Mouse (Mus musculus): ENCODE data around the gene Mfng.

Mfng gene

GRCm38 (mm10) chr15:78773290-78773729 lies at the start of gene Mfng:
TSS of gene Mfng (minus strand) at chr15:78773475.
- DNase-seq, result peak in 1 of 2 experiments; percentile 10

GRCm38 (mm10) chr15:78816074-78816391 lies 42.8 kb upstream of the Mfng start:
- DNase-seq, result no peak

GRCm38 (mm10) chr15:78815314-78816073 lies 42.2 kb upstream of the Mfng start:
- DNase-seq, result no peak

- DNase-seq, result no peak
These were observed 40.3 kb upstream of the Mfng start for GRCm38 (mm10) chr15:78813603-78814002.

- DNase-seq, result no peak
These were observed 36.9 kb upstream of the Mfng start for GRCm38 (mm10) chr15:78810146-78810545.

- DNase-seq, result no peak
These were observed 36.5 kb upstream of the Mfng start for GRCm38 (mm10) chr15:78809739-78810138.

- DNase-seq, result no peak
These were observed 35.7 kb upstream of the Mfng start for GRCm38 (mm10) chr15:78808980-78809379.

- DNase-seq, result peak in 1 of 2 experiments; percentile 16
These were observed 33.9 kb upstream of the Mfng start for GRCm38 (mm10) chr15:78807141-78807540.

- no peak for DNase-seq
These were observed 33.3 kb upstream of the Mfng start for GRCm38 (mm10) chr15:78806614-78807013.

GRCm38 (mm10) chr15:78805351-78805750 lies 32.1 kb upstream of the Mfng start:
- DNase-seq, result no peak

- DNase-seq, result no peak
These were observed 31.1 kb upstream of the Mfng start for GRCm38 (mm10) chr15:78804326-78804725.

- no peak for DNase-seq
These were observed 30.2 kb upstream of the Mfng start for GRCm38 (mm10) chr15:78803499-78803900.

GRCm38 (mm10) chr15:78802776-78803391 lies 29.6 kb upstream of the Mfng start, which contains the start of gene Card10:
TSS of gene Card10 (minus strand) at chr15:78803042.
- DNase-seq, result no peak

GRCm38 (mm10) chr15:78801971-78802741 lies 28.9 kb upstream of the Mfng start:
- DNase-seq, result no peak

- no peak for DNase-seq
These were observed 28.3 kb upstream of the Mfng start for GRCm38 (mm10) chr15:78801571-78801970.

GRCm38 (mm10) chr15:78799029-78799428 lies 25.8 kb upstream of the Mfng start:
- peak in 1 of 2 experiments; percentile 24 for DNase-seq

- DNase-seq, result no peak
These were observed 23.7 kb upstream of the Mfng start for GRCm38 (mm10) chr15:78797060-78797329.

GRCm38 (mm10) chr15:78796196-78797059 lies 23.2 kb upstream of the Mfng start:
- no peak for DNase-seq

- no peak for DNase-seq
These were observed 17.7 kb upstream of the Mfng start for GRCm38 (mm10) chr15:78790990-78791389.

GRCm38 (mm10) chr15:78790451-78790850 lies 17.2 kb upstream of the Mfng start:
- DNase-seq, result no peak

- DNase-seq, result no peak
These were observed 16.5 kb upstream of the Mfng start for GRCm38 (mm10) chr15:78789721-78790323.

GRCm38 (mm10) chr15:78788042-78788441 lies 14.8 kb upstream of the Mfng start:
- no peak for DNase-seq
